Mouse (Mus musculus): ENCODE results near the gene Pla2g7.

DNA sequence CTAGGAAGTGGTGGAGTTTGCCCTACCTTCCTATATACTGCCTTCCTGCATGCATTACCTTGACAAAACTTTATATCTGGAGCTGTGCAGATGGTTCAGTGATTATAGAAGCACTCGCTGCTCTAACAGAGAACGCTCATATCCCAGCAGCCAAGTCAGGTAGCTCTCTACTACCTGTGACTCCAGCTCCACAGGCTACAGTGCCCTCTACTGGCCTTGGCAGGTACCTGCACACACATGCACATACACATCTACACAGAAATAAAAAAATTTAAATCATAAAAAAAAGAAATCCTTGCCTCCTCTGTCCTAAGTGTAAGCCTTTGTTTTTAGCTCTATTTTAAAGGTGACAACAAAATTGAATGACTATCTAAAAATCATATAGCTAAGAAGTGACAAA is 29.8 kb downstream of the Pla2g7 start:
- TF ChIP-seq CTCF (IDR thresholded peaks at IDR 0.05; ENCODE audit: low read depth) (no peak), EP300 (IDR thresholded peaks at IDR 0.05; ENCODE audit: low read depth) (no peak)
